Mouse (Mus musculus) left cerebral cortex, adult 2 months (tissue): ENCODE measurements around the gene Arsa. TPM values are rescaled to one million over a fixed set of nuclear protein-coding genes. Genes with fewer than 3 reads are reported as not detected.
"Not testable (repeated sequence)": the region's sequence is repeated elsewhere in the genome, so short reads cannot be mapped to it uniquely, and the experiment has no call there.

ENCODE experiments used
- DNase-seq, 2 experiments: peaks; one replicate each; pipeline ENCODE4 v3.0.0; 2021 to 2022; ENCODE audit warnings: low spot score in 2 of 2, mixed read lengths in 1 of 2; ENCODE audit errors: extremely low spot score in 1 of 2
- H3K27ac ChIP-seq: fragments of 200-600 bp; 2 replicates; pipeline ENCODE4 v1.8.1; 2022
- H3K4me3 ChIP-seq: fragments of 200-600 bp; 2 replicates; pipeline ENCODE4 v1.8.1; 2022
- CTCF ChIP-seq: fragments of 200-600 bp; IDR thresholded peaks from 2 replicates; pipeline ENCODE4 v1.8.1; 2022; ENCODE audit warnings: antibody characterized with exemption, mild to moderate bottlenecking, moderate library complexity
- intact Hi-C: fragments of 180-260 bp; cut with DNase I; formaldehyde crosslinking; loops from one replicate; pipeline ENCODE4 v1.15.1; 2025
- total RNA-seq, 2 experiments: library from RNA; stranded (reverse); gene quantifications; 2 replicates each; pipeline ENCODE4 v1.2.3; 2021

The Arsa gene
- total RNA-seq, 2 experiments from 2014 or later: 32.0 to 33.0 TPM

- no peak for TF ChIP-seq CTCF
- DNase-seq: no peak
- Histone ChIP-seq H3K4me3 (peak overlapping the region; percentile 81), H3K27ac (peak overlapping the region; percentile 96)
- intact Hi-C loops: loop anchor here (2.0 kb wide), 1 partner anchor 24 kb away; the partner anchor contains the start of genes C730034F03Rik, Chkb and Gm44502
Measured at GRCm38 (mm10) chr15:89452906-89453864, 24.0 kb downstream of the Arsa start.

- Histone ChIP-seq H3K4me3 (no peak overlapping the region), H3K27ac (no peak overlapping the region)
- no peak for DNase-seq
- peak; percentile 44 for TF ChIP-seq CTCF
- intact Hi-C loops: no loop called here
Measured at GRCm38 (mm10) chr15:89442486-89443070, 34.6 kb downstream of the Arsa start.

- intact Hi-C loops: no loop called here
- no peak for TF ChIP-seq CTCF
- no peak for DNase-seq
- Histone ChIP-seq H3K27ac (no peak overlapping the region), H3K4me3 (no peak overlapping the region)
Measured at GRCm38 (mm10) chr15:89435878-89436277, 41.3 kb downstream of the Arsa start.

DNA sequence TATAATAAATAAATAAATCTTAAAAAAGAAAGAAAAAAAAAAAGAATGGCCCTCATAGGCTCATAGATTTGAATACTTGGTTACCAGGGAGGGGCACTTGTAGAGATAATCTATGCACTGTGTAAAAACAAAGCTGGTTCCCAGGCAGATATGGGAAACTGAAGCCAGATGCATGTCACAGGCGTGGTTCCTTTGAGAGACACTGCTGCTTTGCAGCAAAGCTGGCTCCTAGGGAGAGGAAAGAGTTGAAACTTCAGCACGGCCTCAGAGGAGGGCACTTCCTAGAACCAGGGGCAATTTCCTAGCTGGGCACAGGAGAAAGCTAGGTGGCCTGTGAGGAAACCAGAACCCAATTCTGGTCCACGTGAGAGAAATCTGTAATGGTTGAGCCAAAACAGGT is 43.1 kb downstream of the Arsa start:
- DNase-seq: no peak
- Histone ChIP-seq H3K4me3 (no peak overlapping the region), H3K27ac (no peak overlapping the region)
- no peak for TF ChIP-seq CTCF
- intact Hi-C loops: no loop called here

DNA sequence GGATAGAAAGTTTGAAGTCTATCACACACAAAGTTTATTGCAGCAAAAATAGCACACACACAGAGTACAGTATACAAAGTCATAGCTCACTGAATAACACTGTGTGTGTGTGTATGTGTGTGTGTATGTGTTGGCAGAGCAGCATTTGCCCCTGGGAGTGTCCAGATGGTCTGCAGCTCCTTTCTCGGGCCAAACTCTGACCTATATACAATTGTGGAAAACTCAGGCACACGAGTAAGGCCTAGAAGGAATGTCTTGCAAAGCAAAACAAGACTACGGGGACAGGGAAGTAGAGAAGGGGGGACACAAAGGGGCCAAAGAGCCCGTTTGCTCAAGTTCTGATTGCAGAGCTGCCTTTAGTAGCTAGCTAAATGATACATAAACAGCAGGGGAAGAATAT is 44.3 kb downstream of the Arsa start:
- Histone ChIP-seq H3K27ac (no peak overlapping the region), H3K4me3 (no peak overlapping the region)
- DNase-seq: no peak
- no peak for TF ChIP-seq CTCF
- intact Hi-C loops: no loop called here

- TF ChIP-seq CTCF: no peak
- intact Hi-C loops: no loop called here
- Histone ChIP-seq H3K4me3 (no peak overlapping the region), H3K27ac (no peak overlapping the region)
- DNase-seq: no peak
Measured at GRCm38 (mm10) chr15:89431806-89432205, 45.4 kb downstream of the Arsa start.

GRCm38 (mm10) chr15:89431271-89431670 is 46.0 kb downstream of the Arsa start:
- Histone ChIP-seq H3K4me3 (no peak overlapping the region), H3K27ac (no peak overlapping the region)
- no peak for TF ChIP-seq CTCF
- intact Hi-C loops: no loop called here
- DNase-seq: no peak

GRCm38 (mm10) chr15:89430771-89431170 is 46.5 kb downstream of the Arsa start:
- H3K4me3 ChIP-seq, intact Hi-C loops, DNase-seq, H3K27ac ChIP-seq: not testable (repeated sequence)

GRCm38 (mm10) chr15:89430341-89430740 is 46.9 kb downstream of the Arsa start:
- intact Hi-C loops: no loop called here
- peak overlapping the region; percentile 97 for H3K27ac ChIP-seq
- peak overlapping the region; percentile 70 for H3K4me3 ChIP-seq
- no peak for DNase-seq
- TF ChIP-seq CTCF: peak; percentile 24

- Histone ChIP-seq H3K4me3 (peak within 1 kb of the TSS; percentile 70), H3K27ac (peak within 1 kb of the TSS; percentile 97)
- intact Hi-C loops: loop anchor here (2.0 kb wide), 1 partner anchor 23 kb away; the partner anchor contains the start of gene Mapk8ip2
- TF ChIP-seq CTCF: no peak
- peak; percentile 90 to 92 for DNase-seq
Measured at GRCm38 (mm10) chr15:89429352-89430221, 47.6 kb downstream of the Arsa start, which contains the start of the genes C730034F03Rik, Gm44502 and Chkb. C730034F03Rik (plus strand) TSS chr15:89429589. Gm44502 (minus strand) TSS chr15:89429696. Chkb (minus strand) TSS chr15:89429908.

- Histone ChIP-seq H3K4me3 (peak overlapping the region; percentile 70), H3K27ac (peak overlapping the region; percentile 41; the same call in 1 of the 2 replicates)
- intact Hi-C loops: loop anchor here (2.0 kb wide), 1 partner anchor 24 kb away; the partner anchor contains the start of gene Mapk8ip2
- no peak for TF ChIP-seq CTCF
- no peak for DNase-seq
Measured at GRCm38 (mm10) chr15:89428821-89429351, 48.3 kb downstream of the Arsa start.
